Mouse (Mus musculus) liver, adult 2 months (tissue): ENCODE measurements around the gene Hipk2.

Source experiments
- CTCF ChIP-seq: fragments of 200-500 bp; IDR thresholded peaks from 2 replicates; pipeline ENCODE4 v1.5.1; 2011; ENCODE audit warnings: low read depth, low read length, control low read depth
- POLR2A ChIP-seq: fragments of 200-500 bp; IDR thresholded peaks from 2 replicates; pipeline ENCODE4 v1.6.1; 2011; ENCODE audit warnings: low read length, control low read depth; ENCODE audit not compliant: insufficient read depth; ENCODE audit errors: extremely low read depth

- TF ChIP-seq POLR2A = no peak
- TF ChIP-seq CTCF = no peak
Observed at GRCm38 (mm10) chr6:38811459-38812145, 64.4 kb downstream of the Hipk2 start.
